Mouse (Mus musculus): ENCODE data around the gene Scgb1a1. TPM values are rescaled to one million over a fixed set of nuclear protein-coding genes. Genes with fewer than 3 reads are reported as not detected.

The Scgb1a1 gene
- polyA plus RNA-seq, 1 experiment from 2014 or later = not detected

DNA sequence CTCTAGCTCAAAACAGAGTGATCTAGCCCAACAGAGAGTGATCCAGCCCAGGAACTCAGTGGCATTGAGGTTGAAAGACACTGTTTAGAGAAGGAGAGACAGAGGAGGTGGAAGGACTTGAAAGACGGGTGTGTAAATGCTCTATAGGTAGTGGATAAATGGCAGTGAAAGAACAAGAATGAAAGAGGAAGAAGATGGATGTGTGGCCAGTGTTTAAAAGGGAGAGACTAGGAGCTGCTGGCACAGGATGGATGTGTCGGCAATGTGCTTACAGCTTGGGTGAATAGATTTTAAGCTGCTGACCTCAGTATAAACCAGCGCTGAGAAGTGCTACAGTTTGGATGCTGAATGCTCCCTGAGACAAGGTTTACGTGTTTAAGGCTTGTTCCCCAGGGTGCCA, 13.3 kb downstream of the Scgb1a1 start:
- Histone ChIP-seq H3K4me1 (peaks cover 35% of the 10 kb centered on the region), H3K36me3 (no peaks in the 10 kb centered on the region), H3K27ac (peak overlapping the region; percentile 71), H3K4me2 (no peak overlapping the region), H3K27me3 (replicated peaks) (no peaks in the 10 kb centered on the region), H3K9ac (no peak overlapping the region), H3K9me3 (no peaks in the 10 kb centered on the region), H3K4me3 (replicated peaks) (no peak overlapping the region)
- WGBS = 54% methylated on average over 4 of the region's 4 CpGs
- ATAC-seq (ENCODE audit: insufficient read depth, low FRiP score, low read depth) = no peak

DNA sequence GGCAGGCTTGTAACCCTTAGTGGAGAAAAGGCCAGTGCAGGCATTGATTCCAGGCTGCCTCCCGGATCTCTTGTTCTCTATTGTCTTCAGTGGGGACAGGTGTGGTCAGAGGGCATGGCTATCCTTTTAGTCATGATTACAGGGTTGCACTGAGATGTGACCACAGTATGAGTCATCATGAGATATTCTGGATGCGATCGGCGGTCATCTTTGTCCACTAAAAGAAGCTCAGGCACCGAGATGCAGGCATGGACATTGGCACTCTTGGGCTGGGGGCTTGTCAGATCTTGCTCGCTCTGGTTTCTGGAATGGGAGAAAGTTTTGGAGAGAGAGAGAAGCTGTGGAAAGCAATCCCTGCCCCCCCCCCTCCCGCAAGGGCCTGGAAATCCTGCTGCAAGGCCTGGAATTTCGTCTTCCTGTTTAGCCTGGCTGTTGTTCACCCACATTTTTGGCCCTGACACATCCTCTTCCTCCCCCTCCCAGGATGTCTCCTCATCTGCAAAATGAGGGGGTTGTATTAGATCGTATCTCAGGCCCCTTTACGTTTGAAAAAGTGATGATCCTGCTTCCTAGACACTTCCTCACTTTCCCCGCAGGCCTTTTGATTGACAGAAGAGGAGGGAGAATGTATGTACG, 13.9 kb downstream of the Scgb1a1 start:
- peak overlapping the region; percentile 71 for H3K27ac ChIP-seq
- H3K9me3 ChIP-seq = no peaks in the 10 kb centered on the region
- no peak overlapping the region for H3K9ac ChIP-seq
- H3K36me3 ChIP-seq = no peaks in the 10 kb centered on the region
- 58% methylated on average over 12 of the region's 12 CpGs for WGBS
- H3K4me1 ChIP-seq = peaks cover 35% of the 10 kb centered on the region
- H3K4me2 ChIP-seq = no peak overlapping the region
- H3K4me3 ChIP-seq (replicated peaks) = no peak overlapping the region
- H3K27me3 ChIP-seq (replicated peaks) = no peaks in the 10 kb centered on the region
- ATAC-seq (ENCODE audit: insufficient read depth, low FRiP score, low read depth) = no peak

DNA sequence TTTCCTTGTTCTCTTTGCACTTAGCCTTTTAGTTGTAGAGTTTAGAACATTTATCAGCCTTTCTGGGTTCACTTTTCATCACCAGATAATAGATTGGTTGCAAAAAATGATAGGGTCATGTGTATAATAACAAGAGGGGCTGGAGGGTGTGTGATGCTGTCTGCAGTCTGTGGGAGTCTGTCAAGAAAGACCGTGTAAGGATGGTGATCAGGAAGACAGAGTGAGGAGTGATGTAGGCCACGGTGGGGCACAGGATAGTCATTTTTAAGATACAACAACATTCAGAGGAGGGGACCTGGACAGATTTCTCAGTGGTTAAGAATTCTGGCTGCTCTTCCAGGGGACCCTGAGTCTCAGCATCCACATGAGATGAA, 15.6 kb downstream of the Scgb1a1 start:
- no peaks in the 10 kb centered on the region for H3K36me3 ChIP-seq
- ATAC-seq (ENCODE audit: insufficient read depth, low FRiP score, low read depth) = no peak
- H3K4me2 ChIP-seq = no peak overlapping the region
- H3K27me3 ChIP-seq (replicated peaks) = no peaks in the 10 kb centered on the region
- H3K27ac ChIP-seq = peak overlapping the region; percentile 91
- no peak overlapping the region for H3K9ac ChIP-seq
- 56% methylated on average over 2 of the region's 2 CpGs for WGBS
- no peaks in the 10 kb centered on the region for H3K9me3 ChIP-seq
- H3K4me3 ChIP-seq (replicated peaks) = no peak overlapping the region
- peaks cover 39% of the 10 kb centered on the region for H3K4me1 ChIP-seq

DNA sequence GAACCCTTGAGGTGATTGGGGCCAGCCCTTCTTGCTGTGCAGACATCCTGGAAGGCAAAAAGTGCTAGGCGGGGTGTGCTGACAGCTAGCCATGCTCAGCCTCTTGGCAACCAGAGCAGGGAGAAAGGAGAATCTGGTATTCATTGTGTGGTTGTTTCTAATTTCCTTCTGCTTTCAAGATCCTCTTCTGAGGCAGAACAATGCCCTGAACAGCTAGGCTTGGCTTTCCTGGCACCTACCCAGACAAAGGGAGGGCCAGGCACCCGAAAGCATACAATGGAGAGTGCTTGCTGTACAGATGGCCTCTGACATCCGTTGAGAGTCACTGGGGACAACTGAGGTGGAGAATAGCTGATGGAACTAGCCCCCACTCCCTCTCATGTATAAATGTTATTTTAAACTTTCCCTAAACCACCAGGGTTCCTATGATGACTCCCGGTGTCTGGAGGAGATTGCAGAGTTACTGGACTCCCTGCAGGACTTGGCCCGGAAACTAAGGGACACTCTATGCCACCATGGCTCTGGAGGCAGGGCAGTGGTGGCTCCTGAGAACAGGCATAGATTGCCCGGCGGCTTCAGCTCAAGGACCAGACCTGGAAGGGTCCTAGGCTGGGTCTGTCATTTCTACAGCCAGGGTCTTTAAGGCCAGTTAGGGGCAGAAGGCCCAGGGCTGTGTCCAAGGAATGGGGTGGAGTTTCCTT, 16.2 kb downstream of the Scgb1a1 start:
- Histone ChIP-seq H3K9ac (no peak overlapping the region), H3K27me3 (replicated peaks) (no peaks in the 10 kb centered on the region), H3K9me3 (no peaks in the 10 kb centered on the region), H3K27ac (peak overlapping the region; percentile 91), H3K4me2 (no peak overlapping the region), H3K4me3 (replicated peaks) (no peak overlapping the region), H3K36me3 (no peaks in the 10 kb centered on the region), H3K4me1 (peaks cover 41% of the 10 kb centered on the region)
- 0 out of 2 replicates have a peak, but pooled peaks have one; percentile 38 for ATAC-seq (ENCODE audit: insufficient read depth, low FRiP score, low read depth)
- 46% methylated on average over 7 of the region's 7 CpGs for WGBS

DNA sequence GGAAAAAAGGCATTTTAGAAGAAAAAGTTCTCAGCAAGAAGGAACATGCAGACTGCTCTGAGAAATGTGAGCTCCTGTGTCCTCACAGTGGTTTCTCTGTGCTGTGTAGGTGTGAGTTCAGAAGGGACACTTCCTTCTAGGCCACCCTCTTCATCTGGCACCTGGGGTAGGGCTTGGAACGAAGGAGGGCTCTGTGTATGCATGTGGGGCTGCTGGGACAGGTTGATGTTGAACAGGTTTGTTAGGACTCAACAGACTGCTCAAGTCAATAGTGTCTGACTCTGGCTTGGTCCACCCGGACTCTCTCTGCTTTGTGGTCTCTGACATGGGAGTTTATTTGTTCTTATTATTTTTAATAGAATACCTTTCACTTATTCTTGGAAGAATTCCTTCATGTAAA, 17.4 kb downstream of the Scgb1a1 start:
- Histone ChIP-seq H3K36me3 (no peaks in the 10 kb centered on the region), H3K9ac (no peak overlapping the region), H3K27ac (peak overlapping the region; percentile 91), H3K4me2 (no peak overlapping the region), H3K9me3 (no peaks in the 10 kb centered on the region), H3K4me1 (peaks cover 52% of the 10 kb centered on the region), H3K4me3 (replicated peaks) (no peak overlapping the region), H3K27me3 (replicated peaks) (no peaks in the 10 kb centered on the region)
- peak; percentile 53; the same call in 1 of the 2 replicates for ATAC-seq (ENCODE audit: insufficient read depth, low FRiP score, low read depth)
- 40% methylated on average over 2 of the region's 2 CpGs for WGBS

DNA sequence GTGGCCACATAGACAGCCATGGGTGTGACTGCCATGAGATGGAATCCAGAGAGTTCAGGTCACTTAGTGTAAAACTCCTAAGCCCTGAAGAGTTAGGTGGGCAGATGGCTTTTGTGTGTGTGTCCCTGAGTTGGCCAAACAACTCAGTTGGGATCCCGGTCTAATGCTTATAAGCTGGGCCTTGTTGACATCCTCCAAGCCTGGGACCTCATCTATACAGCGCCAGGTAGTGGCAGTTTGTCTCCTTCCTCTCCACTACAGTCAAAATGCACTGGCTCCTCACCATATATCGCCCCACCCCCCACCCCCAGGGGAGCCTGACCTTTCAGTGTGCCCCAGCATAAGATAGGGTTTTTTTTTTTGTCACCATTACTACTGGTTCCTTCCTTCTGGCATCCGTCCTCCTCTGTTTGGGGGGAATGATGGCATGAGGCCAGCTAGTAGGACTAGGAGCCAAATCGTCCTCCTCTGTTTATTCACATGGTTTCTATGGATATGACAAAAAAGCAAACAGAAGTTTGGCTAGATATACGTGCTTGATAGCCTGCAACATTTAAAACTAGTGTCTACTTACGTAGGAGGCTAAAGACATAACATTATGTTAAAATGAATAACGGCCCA, 18.0 kb downstream of the Scgb1a1 start:
- ATAC-seq (ENCODE audit: insufficient read depth, low FRiP score, low read depth) = no peak
- Histone ChIP-seq H3K9me3 (no peaks in the 10 kb centered on the region), H3K9ac (no peak overlapping the region), H3K4me1 (peaks cover 52% of the 10 kb centered on the region), H3K27ac (peak overlapping the region; percentile 91), H3K27me3 (replicated peaks) (no peaks in the 10 kb centered on the region), H3K4me3 (replicated peaks) (no peak overlapping the region), H3K4me2 (no peak overlapping the region), H3K36me3 (no peaks in the 10 kb centered on the region)
- WGBS = 35% methylated on average over 8 of the region's 8 CpGs

DNA sequence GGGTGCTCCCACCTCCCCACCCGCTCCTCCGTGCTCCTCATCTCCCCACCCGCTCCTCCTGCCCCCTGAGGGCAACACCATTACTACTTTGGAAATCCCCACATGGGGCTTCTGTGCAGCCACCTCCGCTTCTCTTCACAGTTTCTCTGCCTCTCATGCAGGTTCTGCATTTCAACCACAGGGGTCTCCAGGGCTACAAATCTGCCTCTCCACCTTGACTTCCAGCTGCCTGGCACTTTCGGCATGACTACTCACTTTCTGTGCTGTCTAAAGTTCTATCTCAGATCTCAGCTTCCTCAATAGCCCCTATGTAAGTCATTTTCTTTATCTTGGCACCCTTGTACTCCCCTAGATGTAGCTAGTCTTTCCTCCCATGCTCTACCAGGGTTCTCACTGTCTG, 20.5 kb downstream of the Scgb1a1 start:
- no peak overlapping the region for H3K4me2 ChIP-seq

DNA sequence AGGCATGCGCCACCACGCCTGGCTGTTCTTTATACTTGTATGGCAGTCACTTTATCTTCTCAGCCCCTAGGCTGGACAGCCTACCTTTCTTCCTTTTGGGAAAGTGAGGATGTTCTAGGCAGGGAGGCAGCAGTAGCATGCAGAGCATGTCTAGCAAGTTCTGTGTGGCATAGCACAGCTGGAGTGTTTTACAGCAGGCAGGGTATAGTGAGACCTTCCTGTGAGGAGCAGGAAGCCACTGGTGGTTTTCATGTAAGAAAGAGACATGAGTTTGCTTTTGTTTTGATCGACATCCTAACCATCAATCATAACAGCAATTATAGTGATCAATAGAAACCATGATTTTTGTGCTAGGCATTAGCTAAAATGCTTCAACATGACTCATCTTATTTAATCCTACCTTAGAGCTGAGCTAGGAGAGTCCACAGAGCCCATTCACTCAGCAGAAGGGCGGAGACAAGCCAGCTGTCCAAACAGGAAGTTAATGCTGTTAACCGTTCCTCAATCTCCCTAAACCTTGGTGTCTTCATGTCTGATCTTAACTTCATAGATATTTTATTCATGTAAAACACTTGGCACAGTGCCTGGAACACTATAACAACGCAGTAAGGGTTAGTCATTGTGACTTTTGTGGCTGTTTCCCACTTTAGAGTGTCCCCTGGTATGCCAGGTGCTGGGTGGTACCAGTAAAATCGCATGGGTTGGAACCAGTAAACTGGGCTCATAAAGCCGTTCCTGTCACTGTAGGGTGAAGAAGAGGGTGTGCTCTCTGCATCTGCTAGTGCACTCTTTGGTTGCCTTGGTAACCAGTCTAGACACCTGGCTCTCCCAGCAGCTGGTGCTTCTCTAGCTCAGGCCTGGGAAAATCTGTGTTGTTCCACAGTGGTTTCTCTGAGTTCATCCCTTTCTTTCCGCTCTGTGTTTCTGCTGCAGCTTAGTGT, 21.9 kb downstream of the Scgb1a1 start:
- 31% methylated on average over 9 of the region's 9 CpGs for WGBS
- H3K36me3 ChIP-seq = no peaks in the 10 kb centered on the region
- no peak overlapping the region for H3K4me3 ChIP-seq (replicated peaks)
- no peaks in the 10 kb centered on the region for H3K9me3 ChIP-seq
- H3K27me3 ChIP-seq (replicated peaks) = no peaks in the 10 kb centered on the region
- H3K4me2 ChIP-seq = 0 out of 2 replicates have a peak overlapping the region, but pooled peaks have one; percentile 8
- ATAC-seq (ENCODE audit: insufficient read depth, low FRiP score, low read depth) = peak; percentile 72
- H3K9ac ChIP-seq = no peak overlapping the region
- peak overlapping the region; percentile 73 for H3K27ac ChIP-seq
- H3K4me1 ChIP-seq = peaks cover 30% of the 10 kb centered on the region

More for the DNA sequence above, 20.5 kb downstream of the Scgb1a1 start:
- WGBS = 65% methylated on average over 5 of the region's 5 CpGs
- no peak overlapping the region for H3K4me3 ChIP-seq (replicated peaks)
- no peak for ATAC-seq (ENCODE audit: insufficient read depth, low FRiP score, low read depth)
- no peaks in the 10 kb centered on the region for H3K27me3 ChIP-seq (replicated peaks)
- no peaks in the 10 kb centered on the region for H3K36me3 ChIP-seq
- peak overlapping the region; percentile 21; the same call in 1 of the 2 replicates for H3K27ac ChIP-seq
- H3K9me3 ChIP-seq = no peaks in the 10 kb centered on the region
- no peak overlapping the region for H3K9ac ChIP-seq
- peaks cover 44% of the 10 kb centered on the region for H3K4me1 ChIP-seq

DNA sequence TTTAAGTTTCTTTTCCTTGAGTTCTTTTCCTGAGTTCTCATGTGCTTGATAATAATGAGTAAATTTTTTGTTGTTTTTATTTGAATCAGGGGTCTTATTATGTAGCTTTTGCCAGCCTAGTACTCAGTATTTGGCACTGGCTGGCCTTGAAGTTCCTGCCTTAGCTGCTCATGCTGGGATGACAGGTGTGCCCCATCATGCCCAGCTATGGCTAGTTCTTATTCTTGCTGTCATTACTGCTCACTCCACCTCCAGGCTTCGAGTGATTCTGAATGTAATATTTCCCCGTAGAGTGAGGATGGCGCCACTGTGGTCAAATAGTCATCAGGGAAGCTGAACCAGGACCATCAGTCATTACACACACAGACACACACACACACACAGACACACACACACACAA, 23.9 kb downstream of the Scgb1a1 start:
- no peaks in the 10 kb centered on the region for H3K9me3 ChIP-seq
- H3K9ac ChIP-seq = no peak overlapping the region
- no peak overlapping the region for H3K27ac ChIP-seq
- no peak overlapping the region for H3K4me3 ChIP-seq (replicated peaks)
- H3K27me3 ChIP-seq (replicated peaks) = no peaks in the 10 kb centered on the region
- H3K4me2 ChIP-seq = no peak overlapping the region
- peaks cover 17% of the 10 kb centered on the region for H3K4me1 ChIP-seq
- WGBS = 86% methylated on average over 3 of the region's 3 CpGs
- H3K36me3 ChIP-seq = no peaks in the 10 kb centered on the region
- no peak for ATAC-seq (ENCODE audit: insufficient read depth, low FRiP score, low read depth)

DNA sequence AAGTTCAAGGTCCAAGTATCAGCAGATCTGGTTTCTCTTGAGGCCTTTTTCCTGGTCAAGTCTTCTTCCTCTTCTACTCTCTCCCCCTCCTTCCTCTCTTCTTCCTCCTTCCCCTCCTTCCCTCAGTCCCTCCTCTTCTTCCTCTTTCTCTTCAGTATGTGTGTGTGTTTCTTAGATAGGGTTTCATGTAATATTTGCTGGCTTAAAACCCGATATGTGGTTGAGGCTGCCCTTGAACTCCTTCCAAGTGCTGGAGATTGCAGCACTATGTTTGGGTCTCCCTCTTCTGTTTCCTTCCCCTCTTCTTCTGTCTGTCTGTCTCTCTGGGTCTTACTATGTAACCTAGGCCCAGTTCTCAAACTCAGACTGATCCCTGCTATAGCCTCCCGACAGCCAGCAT, 24.9 kb downstream of the Scgb1a1 start:
- Histone ChIP-seq H3K4me1 (peaks cover 17% of the 10 kb centered on the region), H3K4me3 (replicated peaks) (no peak overlapping the region), H3K27ac (no peak overlapping the region), H3K36me3 (no peaks in the 10 kb centered on the region), H3K9me3 (no peaks in the 10 kb centered on the region), H3K4me2 (no peak overlapping the region), H3K9ac (no peak overlapping the region), H3K27me3 (replicated peaks) (no peaks in the 10 kb centered on the region)
- WGBS = 80% methylated on average over 2 of the region's 2 CpGs
- no peak for ATAC-seq (ENCODE audit: insufficient read depth, low FRiP score, low read depth)

DNA sequence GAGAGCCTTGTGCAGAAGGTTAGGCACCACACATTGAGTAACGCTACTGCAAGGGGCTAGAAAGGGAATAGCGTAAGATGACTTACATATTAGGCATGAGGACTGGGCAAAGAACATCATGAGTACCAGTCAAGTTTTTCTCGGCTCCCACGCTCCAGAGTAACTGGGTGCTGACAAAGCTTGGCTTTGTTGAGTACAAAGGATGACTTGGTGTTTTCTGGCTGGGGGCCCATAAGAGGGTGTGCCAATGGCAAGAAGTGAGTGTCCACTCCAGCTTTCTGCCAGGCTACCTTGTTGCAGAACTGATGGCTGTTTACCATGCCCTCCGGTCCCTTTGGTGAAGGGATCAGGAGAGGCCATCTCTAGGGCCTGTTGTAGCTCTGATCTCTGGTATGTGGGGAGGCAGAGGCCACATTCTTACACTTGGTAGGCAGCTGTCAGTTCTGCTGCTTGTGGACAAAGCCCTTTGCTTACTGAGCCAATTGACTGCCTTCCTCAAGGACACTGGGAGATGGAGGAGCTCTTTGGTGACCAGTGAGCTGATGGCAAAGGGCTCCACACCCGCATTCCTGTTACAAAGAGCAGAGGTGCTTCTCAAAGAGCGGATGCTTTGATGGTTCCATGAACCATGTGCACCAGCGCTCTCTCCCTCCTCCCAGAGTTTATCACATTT, 26.4 kb downstream of the Scgb1a1 start:
- H3K27me3 ChIP-seq (replicated peaks) = no peaks in the 10 kb centered on the region
- no peak overlapping the region for H3K27ac ChIP-seq
- H3K4me1 ChIP-seq = peaks cover 9% of the 10 kb centered on the region
- WGBS = 84% methylated on average over 8 of the region's 8 CpGs
- no peak overlapping the region for H3K4me3 ChIP-seq (replicated peaks)
- ATAC-seq (ENCODE audit: insufficient read depth, low FRiP score, low read depth) = no peak
- H3K9ac ChIP-seq = no peak overlapping the region
- no peaks in the 10 kb centered on the region for H3K9me3 ChIP-seq
- H3K36me3 ChIP-seq = no peaks in the 10 kb centered on the region
- H3K4me2 ChIP-seq = no peak overlapping the region

All from stomach, embryonic 15.5 days (tissue).